Mouse (Mus musculus): ENCODE results near the gene Imp3. TPM values are rescaled to one million over a fixed set of nuclear protein-coding genes. Genes with fewer than 3 reads are reported as not detected.

Gene Imp3
- 84.1 and 97.0 TPM in 2 replicates for polyA plus RNA-seq (2021; fragmentation: Nextera tagmentation)
- long read RNA-seq, experiment 1, transcript Imp3-201 (1 exons, 924 nt), result major isoform, 16 of 17 reads
- long read RNA-seq, experiment 1, partial matches to known transcripts, result 0 of 17 reads
- long read RNA-seq, experiment 1, other reads (novel, unspliced or antisense), result 1 of 17 reads
- long read RNA-seq, experiment 2, transcript Imp3-201 (1 exons, 924 nt), result major isoform, 103 of 103 reads
- long read RNA-seq, experiment 2, partial matches to known transcripts, result 0 of 103 reads
- long read RNA-seq, experiment 2, other reads (novel, unspliced or antisense), result 0 of 103 reads

GRCm38 (mm10) chr9:56937223-56938160 is at the start of gene Imp3:
Gene Imp3 (plus strand): TSS chr9:56937475.

GRCm38 (mm10) chr9:56928041-56928811 is 9.0 kb upstream of the Imp3 start, which contains the start of gene Snx33:
Gene Snx33 (minus strand): TSS chr9:56928371.

GRCm38 (mm10) chr9:56950414-56951400 is 13.4 kb downstream of the Imp3 start, which contains the start of gene Snupn:
Gene Snupn (plus strand): TSS chr9:56950878.

Other genes starting within 250 kb of the Imp3 start
- gene Lingo1, start 141.0 kb upstream of the Imp3 start, polyA plus RNA-seq (2021; fragmentation: Nextera tagmentation), result 70.6 and 172 TPM in 2 replicates
- 0.28 and 0.45 TPM in 2 replicates for gene Odf3l1, start 72.8 kb upstream of the Imp3 start, polyA plus RNA-seq (2021; fragmentation: Nextera tagmentation)
- gene Cspg4, start 72.4 kb upstream of the Imp3 start, polyA plus RNA-seq (2021; fragmentation: Nextera tagmentation), result 3.9 and 4.8 TPM in 2 replicates
- gene Snx33, start 9.1 kb upstream of the Imp3 start, polyA plus RNA-seq (2021; fragmentation: Nextera tagmentation), result 2.9 and 3.0 TPM in 2 replicates
- gene Snupn, start 13.4 kb downstream of the Imp3 start, polyA plus RNA-seq (2021; fragmentation: Nextera tagmentation), result 18.7 and 19.1 TPM in 2 replicates
- gene Ptpn9, start 57.4 kb downstream of the Imp3 start, polyA plus RNA-seq (2021; fragmentation: Nextera tagmentation), result 4.8 and 12.3 TPM in 2 replicates
- 4.5 and 13.7 TPM in 2 replicates for gene Sin3a, start 134.6 kb downstream of the Imp3 start, polyA plus RNA-seq (2021; fragmentation: Nextera tagmentation)
- 17.3 and 19.7 TPM in 2 replicates for gene Man2c1, start 193.2 kb downstream of the Imp3 start, polyA plus RNA-seq (2021; fragmentation: Nextera tagmentation)
- 4.0 and 4.4 TPM in 2 replicates for gene Neil1, start 210.8 kb downstream of the Imp3 start, polyA plus RNA-seq (2021; fragmentation: Nextera tagmentation)
- gene Commd4, start 220.9 kb downstream of the Imp3 start, polyA plus RNA-seq (2021; fragmentation: Nextera tagmentation), result 168 and 181 TPM in 2 replicates